ENCODE assay signal across 23 mouse cellular contexts in the genomic region with DNA sequence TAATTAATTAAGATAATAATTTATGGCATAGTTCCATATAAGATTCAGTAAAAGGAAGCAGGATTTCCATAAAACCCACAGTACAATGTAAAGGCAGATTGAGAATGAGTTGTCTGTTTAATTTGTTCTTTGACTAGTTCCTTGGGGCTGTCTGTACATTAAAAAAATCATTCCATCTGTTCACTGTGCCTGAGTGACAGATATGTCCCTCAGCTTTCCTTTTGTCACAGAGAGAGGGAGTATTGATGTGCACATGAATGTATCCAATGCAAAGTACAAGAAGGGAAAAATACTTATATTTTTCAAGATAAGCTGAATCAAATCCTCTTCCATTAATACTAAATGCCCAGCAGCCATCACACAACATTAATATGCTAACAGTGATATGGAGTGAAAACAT.
DNase-seq lines count a peak whose midpoint lies in the region; ATAC-seq lines count a peak whose summit lies in the region.
"Had no signal": no experiment of that assay in that cellular context is flagged by ENCODE, and none has a peak within 500 bp of the region (broad histone marks: within the 10 kb centered on the region; RNA-seq: fewer than 3 reads in every experiment).

No protein-coding gene starts in this region.

- no peak overlapping the region for H3K4me2 ChIP-seq in midbrain, embryonic 14.5 days (ENCODE audit: low read length)
- no peak overlapping the region for H3K4me2 ChIP-seq in forebrain, embryonic 16.5 days (ENCODE audit: low read length)
- H3K4me2 ChIP-seq: embryonic facial prominence, embryonic 15.5 days; hindbrain, embryonic 12.5 days; intestine, embryonic 15.5 days had no signal

- ATAC-seq in cerebellum, adult (ENCODE audit: insufficient number of reproducible peaks, low FRiP score, low TSS enrichment) = 0 out of 2 replicates have a peak, but pooled peaks have one; percentile 40
- ATAC-seq in frontal cortex, adult (ENCODE audit: low TSS enrichment) = peak; percentile 64; the same call in 1 of the 2 replicates
- ATAC-seq in midbrain, embryonic 14.5 days (ENCODE audit: low FRiP score, low TSS enrichment) = no peak
- ATAC-seq in forebrain, embryonic 16.5 days = peak; percentile 71
- ATAC-seq: CD4-positive, CD25-positive, alpha-beta regulatory T cell, adult 4 months; intestine, embryonic 15.5 days had no signal

- DNase-seq in cerebellum, adult 18-20 months = no peak
- no peak for DNase-seq in frontal cortex, postnatal 25 days (ENCODE audit: low spot score in 2 of 2)
- peak; percentile 13 for DNase-seq in midbrain, embryonic 14.5 days
- no peak for DNase-seq in midbrain, embryonic 10.5 days (ENCODE audit: low spot score)
- DNase-seq in T-cell, adult 2 months (ENCODE audit: low spot score) = no peak
- DNase-seq: adrenal gland, postnatal 10 days; B cell, adult 2 months; cerebellum, adult 8-10 months; embryo, embryonic 11 days; gastrocnemius, postnatal 10 days; heart, adult 18-20 months; heart, postnatal 10 days; heart, postnatal 4 days had no signal

- H3K27me3 ChIP-seq in midbrain, embryonic 14.5 days (ENCODE audit: control insufficient read depth, insufficient read depth, low read length) = no peaks in the 10 kb centered on the region
- no peaks in the 10 kb centered on the region for H3K27me3 ChIP-seq in midbrain, embryonic 10.5 days (ENCODE audit: low read depth, poor library complexity, severe bottlenecking)
- H3K27me3 ChIP-seq in forebrain, embryonic 16.5 days (replicated peaks; ENCODE audit: control insufficient read depth, insufficient read depth, low read length) = no peaks in the 10 kb centered on the region
- H3K27me3 ChIP-seq: embryonic facial prominence, embryonic 15.5 days; hindbrain, embryonic 12.5 days; intestine, embryonic 15.5 days had no signal

- H3K9me3 ChIP-seq in midbrain, embryonic 14.5 days (ENCODE audit: control insufficient read depth, low read length) = no peaks in the 10 kb centered on the region
- H3K9me3 ChIP-seq in midbrain, embryonic 10.5 days (replicated peaks) = no peaks in the 10 kb centered on the region
- no peaks in the 10 kb centered on the region for H3K9me3 ChIP-seq in forebrain, embryonic 16.5 days (ENCODE audit: control insufficient read depth, low read length)
- H3K9me3 ChIP-seq: embryonic facial prominence, embryonic 15.5 days; G1E; heart, embryonic 10.5 days; hindbrain, embryonic 12.5 days; intestine, embryonic 15.5 days had no signal

- H3K4me3 ChIP-seq in midbrain, embryonic 14.5 days (replicated peaks; ENCODE audit: low read depth, low read length) = no peak overlapping the region
- no peak overlapping the region for H3K4me3 ChIP-seq in midbrain, embryonic 10.5 days
- no peak overlapping the region for H3K4me3 ChIP-seq in forebrain, embryonic 16.5 days (replicated peaks; ENCODE audit: low read length)
- H3K4me3 ChIP-seq: embryonic facial prominence, embryonic 15.5 days; erythroblast, embryonic 14.5 days; heart, embryonic 10.5 days; hindbrain, embryonic 12.5 days; intestine, embryonic 15.5 days had no signal

- no peak overlapping the region for H3K9ac ChIP-seq in midbrain, embryonic 14.5 days (replicated peaks; ENCODE audit: low read length)
- no peak overlapping the region for H3K9ac ChIP-seq in forebrain, embryonic 16.5 days (replicated peaks; ENCODE audit: low read depth, low read length)
- H3K9ac ChIP-seq: embryonic facial prominence, embryonic 15.5 days; hindbrain, embryonic 12.5 days; intestine, embryonic 15.5 days had no signal

- no peaks in the 10 kb centered on the region for H3K36me3 ChIP-seq in midbrain, embryonic 14.5 days (ENCODE audit: control insufficient read depth, insufficient read depth, low read length)
- H3K36me3 ChIP-seq in midbrain, embryonic 10.5 days = no peaks in the 10 kb centered on the region
- no peaks in the 10 kb centered on the region for H3K36me3 ChIP-seq in forebrain, embryonic 16.5 days (ENCODE audit: control insufficient read depth, insufficient read depth)
- H3K36me3 ChIP-seq: embryonic facial prominence, embryonic 15.5 days; G1E; heart, embryonic 10.5 days; hindbrain, embryonic 12.5 days; intestine, embryonic 15.5 days had no signal

- no peak overlapping the region for H3K27ac ChIP-seq in midbrain, embryonic 14.5 days (replicated peaks; ENCODE audit: low read depth, low read length)
- H3K27ac ChIP-seq in midbrain, embryonic 10.5 days (replicated peaks) = no peak overlapping the region
- H3K27ac ChIP-seq in forebrain, embryonic 16.5 days (ENCODE audit: low read length) = no peak overlapping the region
- H3K27ac ChIP-seq: embryonic facial prominence, embryonic 15.5 days; heart, embryonic 10.5 days; hindbrain, embryonic 12.5 days; intestine, embryonic 15.5 days had no signal

- 0 out of 2 replicates have a peak, but pooled peaks cover 3% of the 10 kb centered on the region for H3K4me1 ChIP-seq in midbrain, embryonic 14.5 days (ENCODE audit: control insufficient read depth, insufficient read depth, low read length)
- H3K4me1 ChIP-seq in midbrain, embryonic 10.5 days = no peaks in the 10 kb centered on the region
- H3K4me1 ChIP-seq in forebrain, embryonic 16.5 days (replicated peaks; ENCODE audit: control insufficient read depth, insufficient read depth, low read length) = no peaks in the 10 kb centered on the region
- H3K4me1 ChIP-seq: embryonic facial prominence, embryonic 15.5 days; heart, embryonic 10.5 days; hindbrain, embryonic 12.5 days; intestine, embryonic 15.5 days had no signal
